Mouse (Mus musculus): ENCODE measurements around the gene Vmn2r120.
"Not testable (repeated sequence)": the region's sequence is repeated elsewhere in the genome, so short reads cannot be mapped to it uniquely, and the experiment has no call there.

Vmn2r120 gene

GRCm38 (mm10) chr17:57545405-57545804, at the start of gene Vmn2r120:
TSS of gene Vmn2r120 (minus strand) at chr17:57545505.
- DNase-seq (ENCODE audit: low read depth) = no peak

- DNase-seq (ENCODE audit: low read depth) = not testable (repeated sequence)
These were observed 42.0 kb upstream of the Vmn2r120 start for GRCm38 (mm10) chr17:57587273-57587672.

GRCm38 (mm10) chr17:57574075-57574705, 28.9 kb upstream of the Vmn2r120 start:
- DNase-seq (ENCODE audit: low read depth) = no peak

All from fibroblast of lung, adult 2 months (primary cell).